Mouse (Mus musculus) kidney, embryonic 14.5 days (tissue): ENCODE data around the gene Lypd5. TPM values are rescaled to one million over a fixed set of nuclear protein-coding genes. Genes with fewer than 3 reads are reported as not detected.

Experiments
- ATAC-seq: fragments of 200-750 bp; cut with Nextera tagmentation; 2 replicates; pipeline ENCODE4 v1.8.0; 2017; ENCODE audit warnings: moderate number of reproducible peaks, mild to moderate bottlenecking, moderate TSS enrichment, moderate library complexity; ENCODE audit not compliant: low FRiP score, low TSS enrichment
- H3K27ac ChIP-seq: fragments of 300-500 bp; sonication (generic); 2 replicates; pipeline ENCODE4 v1.5.1; 2014; ENCODE audit warnings: low read depth, mild to moderate bottlenecking, low read length, moderate library complexity, mixed read lengths
- H3K27me3 ChIP-seq: fragments of 300-500 bp; sonication (generic); 2 replicates; pipeline ENCODE4 v1.6.1; 2014; ENCODE audit warnings: mild to moderate bottlenecking, low read length; ENCODE audit not compliant: control insufficient read depth, insufficient read depth
- H3K36me3 ChIP-seq: fragments of 300-500 bp; sonication (generic); 2 replicates; pipeline ENCODE4 v1.6.1; 2014; ENCODE audit warnings: low read length, mixed read lengths; ENCODE audit not compliant: control insufficient read depth, insufficient read depth
- H3K4me1 ChIP-seq: fragments of 300-500 bp; sonication (generic); 2 replicates; pipeline ENCODE4 v1.6.1; 2014; ENCODE audit warnings: low read length, mixed read lengths; ENCODE audit not compliant: control insufficient read depth, insufficient read depth
- H3K4me2 ChIP-seq: fragments of 300-500 bp; sonication (generic); replicated peaks from 2 replicates; pipeline ENCODE4 v1.6.1; 2014; ENCODE audit warnings: low read depth, mild to moderate bottlenecking, low read length
- H3K4me3 ChIP-seq: fragments of 300-500 bp; sonication (generic); 2 replicates; pipeline ENCODE4 v1.5.1; 2014; ENCODE audit warnings: mild to moderate bottlenecking, low read length
- H3K9ac ChIP-seq: fragments of 300-500 bp; sonication (generic); 2 replicates; pipeline ENCODE4 v1.6.1; 2014; ENCODE audit warnings: low read depth, mild to moderate bottlenecking, low read length, moderate library complexity
- H3K9me3 ChIP-seq: fragments of 300-500 bp; sonication (generic); 2 replicates; pipeline ENCODE4 v1.6.1; 2016; ENCODE audit warnings: low read length; ENCODE audit not compliant: control insufficient read depth
- WGBS: fragments of 180-500 bp; shearing (Covaris S2); extraction: QIAGEN DNeasy Blood & Tissue Kit; methylation state at CpG from one replicate; pipeline ENCODE4 v1.1.7; 2014; 5-methylcytosine and 5-hydroxymethylcytosine counted together
- polyA plus RNA-seq: library from polyadenylated mRNA; unstranded; fragments of >200 nt; fragmentation: Nextera tagmentation; extraction: Ambion mirVana; gene quantifications from 2 replicates; pipeline ENCODE4 v1.2.1, GENCODE M21; 2014

The Lypd5 gene
- polyA plus RNA-seq, 1 experiment from 2014 or later = not detected

DNA sequence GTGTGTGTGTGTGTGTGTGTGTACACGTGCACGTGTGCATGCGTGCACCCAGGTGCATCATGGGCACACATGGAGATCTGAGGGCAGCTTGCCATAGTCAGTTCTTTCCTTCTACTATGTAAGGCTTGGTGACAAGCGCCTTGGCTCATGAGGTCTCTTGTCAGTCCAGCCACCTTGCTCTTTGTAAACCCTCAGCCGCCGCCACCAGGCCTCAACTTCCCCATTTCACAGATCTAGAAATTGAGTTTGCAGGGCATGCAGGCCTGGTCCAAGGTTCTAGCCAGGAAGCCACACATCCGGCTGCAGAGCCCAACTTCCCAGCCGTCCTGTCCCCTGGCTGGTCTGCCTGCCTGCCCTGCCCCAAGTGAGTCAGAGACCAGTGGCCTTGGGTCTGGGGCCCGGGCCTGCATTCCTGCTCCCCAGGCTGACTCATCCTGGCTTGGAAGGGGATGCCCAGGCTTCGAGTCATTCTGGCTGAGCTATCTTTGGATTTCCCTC, 38.1 kb downstream of the Lypd5 start:
- Histone ChIP-seq H3K27ac (no peak overlapping the region), H3K9me3 (no peaks in the 10 kb centered on the region), H3K36me3 (no peaks in the 10 kb centered on the region), H3K4me3 (no peak overlapping the region), H3K4me2 (no peak overlapping the region), H3K27me3 (no peaks in the 10 kb centered on the region), H3K4me1 (peaks cover 16% of the 10 kb centered on the region), H3K9ac (no peak overlapping the region)
- no peak for ATAC-seq
- 85% methylated on average over 10 of the region's 10 CpGs for WGBS

DNA sequence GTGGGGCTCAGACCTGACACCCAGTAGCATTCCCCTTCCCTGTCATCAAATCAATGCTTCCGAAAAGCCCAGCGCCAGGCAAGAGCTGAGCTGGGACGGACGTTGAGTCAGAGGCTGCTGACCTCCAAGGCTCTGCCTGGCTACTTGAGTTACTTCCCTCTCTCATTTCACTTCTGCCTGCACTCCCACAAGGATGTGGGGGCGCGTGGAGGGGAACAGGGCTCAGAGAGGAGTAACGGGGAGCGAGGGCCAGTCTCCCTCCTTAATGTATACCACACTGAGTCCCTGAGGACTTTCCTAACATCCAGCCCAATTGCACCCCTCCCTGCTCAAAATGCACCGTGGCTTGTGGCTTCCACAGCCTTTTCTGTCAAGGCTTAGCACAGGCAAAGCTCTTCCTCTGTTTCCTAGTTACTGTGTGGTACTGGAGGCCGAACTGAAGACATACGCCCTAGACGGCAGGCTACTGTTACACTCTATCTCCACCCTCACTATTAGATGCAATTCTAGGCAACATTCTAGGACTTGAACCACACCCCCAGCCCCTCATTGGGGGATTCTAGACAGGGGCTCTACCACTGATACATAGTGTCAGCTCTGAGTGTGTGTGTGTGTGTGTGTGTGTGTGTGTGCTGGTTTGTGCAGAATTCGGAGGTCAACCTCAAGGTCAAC, 40.7 kb downstream of the Lypd5 start:
- no peaks in the 10 kb centered on the region for H3K9me3 ChIP-seq
- H3K4me1 ChIP-seq = peaks cover 21% of the 10 kb centered on the region
- peak; percentile 48 for ATAC-seq
- H3K9ac ChIP-seq = no peak overlapping the region
- H3K27me3 ChIP-seq = no peaks in the 10 kb centered on the region
- WGBS = 19% methylated on average over 13 of the region's 13 CpGs
- H3K4me2 ChIP-seq = 0 out of 2 replicates have a peak overlapping the region, but pooled peaks have one; percentile 2
- no peak overlapping the region for H3K4me3 ChIP-seq
- no peaks in the 10 kb centered on the region for H3K36me3 ChIP-seq
- H3K27ac ChIP-seq = peak overlapping the region; percentile 83; the same call in 1 of the 2 replicates

DNA sequence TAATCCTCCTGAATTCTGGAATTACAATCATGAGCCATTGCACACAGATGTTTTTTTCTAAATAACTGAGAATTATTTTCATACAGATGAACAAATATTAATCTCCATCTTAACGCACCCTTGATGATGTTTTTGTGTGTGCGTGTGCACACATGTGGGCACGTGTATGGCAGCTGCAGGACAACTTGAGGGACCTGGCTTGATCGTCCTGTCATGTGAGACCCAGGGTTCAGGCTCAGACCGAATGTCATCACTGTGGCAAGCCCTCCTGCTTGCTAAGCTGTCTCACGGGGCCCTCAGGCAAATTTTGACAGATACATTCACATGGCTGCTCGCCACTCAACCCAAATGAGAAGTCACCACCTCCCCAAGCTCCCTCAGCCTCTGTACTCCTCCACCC, 41.5 kb downstream of the Lypd5 start:
- peaks cover 25% of the 10 kb centered on the region for H3K4me1 ChIP-seq
- H3K9me3 ChIP-seq = no peaks in the 10 kb centered on the region
- no peak for ATAC-seq
- H3K27ac ChIP-seq = peak overlapping the region; percentile 83; the same call in 1 of the 2 replicates
- no peak overlapping the region for H3K4me3 ChIP-seq
- WGBS = 41% methylated on average over 7 of the region's 7 CpGs
- no peaks in the 10 kb centered on the region for H3K36me3 ChIP-seq
- H3K4me2 ChIP-seq = peak overlapping the region; percentile 37; the same call in 1 of the 2 replicates
- no peaks in the 10 kb centered on the region for H3K27me3 ChIP-seq
- no peak overlapping the region; the same call in 1 of the 2 replicates for H3K9ac ChIP-seq

DNA sequence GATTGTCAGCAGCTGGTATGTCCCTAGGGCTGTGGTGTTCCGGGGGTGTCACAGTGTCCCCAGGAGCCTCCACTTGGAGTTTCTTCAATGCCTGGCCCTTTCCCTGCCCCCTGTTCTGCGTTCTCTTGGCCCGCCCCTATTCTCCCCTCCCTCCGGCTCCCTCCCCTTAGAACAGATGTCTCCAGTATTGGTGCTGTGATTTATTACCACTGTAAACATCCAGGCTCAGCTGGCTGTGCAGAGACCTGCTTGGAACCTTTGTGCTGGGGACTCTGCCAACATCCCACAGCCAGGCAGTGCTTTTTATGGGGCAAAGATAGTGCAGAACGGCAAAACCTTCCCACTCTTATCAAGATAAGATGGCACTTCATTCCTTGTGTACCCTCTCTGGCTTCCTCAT, 42.1 kb downstream of the Lypd5 start:
- Histone ChIP-seq H3K4me3 (peak overlapping the region; percentile 12; the same call in 1 of the 2 replicates), H3K4me1 (peaks cover 25% of the 10 kb centered on the region), H3K9ac (no peak overlapping the region), H3K27ac (peak overlapping the region; percentile 83), H3K4me2 (peak overlapping the region; percentile 37), H3K36me3 (no peaks in the 10 kb centered on the region), H3K9me3 (no peaks in the 10 kb centered on the region), H3K27me3 (no peaks in the 10 kb centered on the region)
- 6% methylated on average over 5 of the region's 5 CpGs for WGBS
- ATAC-seq = peak; percentile 79

DNA sequence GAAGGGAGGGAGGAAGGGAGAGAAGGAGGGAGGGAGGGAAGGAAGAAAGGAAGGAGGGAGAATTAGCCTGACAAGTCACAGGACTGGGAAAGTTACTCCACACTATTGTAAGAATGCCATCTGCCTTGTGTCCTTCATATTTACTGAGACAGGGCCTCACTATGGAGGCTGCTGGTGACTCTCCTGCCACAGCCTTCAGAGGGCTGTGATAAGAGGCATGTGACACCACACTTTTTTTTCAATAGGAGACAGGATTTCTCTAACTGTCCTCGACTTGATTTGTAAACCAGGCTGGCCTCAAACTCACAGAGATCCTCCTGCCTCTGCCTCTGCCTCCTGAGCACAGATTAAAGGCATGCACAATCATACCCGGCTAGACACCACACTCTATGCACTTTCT, 42.7 kb downstream of the Lypd5 start:
- ATAC-seq = no peak
- Histone ChIP-seq H3K9me3 (no peaks in the 10 kb centered on the region), H3K36me3 (no peaks in the 10 kb centered on the region), H3K4me1 (peaks cover 25% of the 10 kb centered on the region), H3K4me3 (no peak overlapping the region; the same call in 1 of the 2 replicates), H3K9ac (no peak overlapping the region), H3K4me2 (no peak overlapping the region), H3K27me3 (no peaks in the 10 kb centered on the region), H3K27ac (peak overlapping the region; percentile 83)
- WGBS = 74% methylated on average over 2 of the region's 2 CpGs

DNA sequence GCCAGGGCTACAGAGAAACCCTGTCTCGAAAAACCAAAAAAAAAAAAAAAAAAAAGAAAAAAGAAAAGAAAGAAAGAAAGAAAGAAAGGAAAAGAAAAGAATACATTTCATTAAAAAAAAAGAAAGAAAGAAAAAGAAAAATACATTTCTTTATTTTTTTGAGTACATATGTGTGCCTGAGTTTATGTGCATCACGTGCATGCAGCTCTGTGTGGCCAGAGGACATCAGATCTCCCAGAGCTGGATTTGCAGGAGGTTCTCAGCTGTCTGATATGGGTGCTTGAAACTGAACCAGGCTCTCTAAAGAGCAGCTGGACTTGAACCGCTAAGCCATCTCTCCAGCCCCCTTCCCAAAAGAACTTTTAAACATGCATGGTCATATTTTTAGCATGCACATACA, 45.1 kb downstream of the Lypd5 start:
- H3K9me3 ChIP-seq = no peaks in the 10 kb centered on the region
- no peak overlapping the region for H3K9ac ChIP-seq
- peaks cover 21% of the 10 kb centered on the region for H3K4me1 ChIP-seq
- H3K36me3 ChIP-seq = no peaks in the 10 kb centered on the region
- no peak overlapping the region for H3K4me3 ChIP-seq
- peak overlapping the region; percentile 62; the same call in 1 of the 2 replicates for H3K27ac ChIP-seq
- ATAC-seq = no peak
- H3K4me2 ChIP-seq = no peak overlapping the region
- WGBS = 74% methylated on average over 2 of the region's 3 CpGs
- H3K27me3 ChIP-seq = no peaks in the 10 kb centered on the region

DNA sequence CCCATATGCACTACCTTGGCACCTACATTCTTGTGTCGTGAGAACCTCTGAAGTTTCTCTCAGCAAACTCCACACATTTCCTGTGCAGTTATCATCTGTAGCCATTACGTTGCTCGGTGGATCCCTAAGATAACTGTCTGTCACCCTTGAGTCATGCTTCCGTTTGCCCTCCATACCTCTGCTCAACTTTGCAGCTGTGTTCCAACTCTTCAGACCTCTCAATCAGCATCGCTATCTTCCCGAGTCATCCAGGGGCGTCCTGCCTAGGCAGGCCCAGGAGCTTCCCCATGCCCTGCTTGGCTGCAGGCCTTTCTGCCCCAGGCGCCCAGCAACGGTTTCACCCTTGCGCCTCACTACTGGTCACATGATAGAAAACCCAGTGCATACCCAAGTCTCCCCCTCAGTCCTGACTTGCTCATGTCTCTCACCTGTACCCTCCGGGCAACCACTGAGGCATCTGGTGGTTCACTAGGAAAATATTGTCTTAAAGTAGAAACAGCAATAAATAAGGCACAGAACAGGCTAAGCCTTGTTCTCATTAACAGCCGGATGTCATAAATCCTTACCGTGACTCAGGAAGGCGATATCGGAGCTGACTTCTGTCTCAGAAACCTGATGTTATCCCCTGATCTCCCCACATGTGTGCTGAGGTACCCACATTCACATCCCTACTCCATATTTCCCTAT, 45.6 kb downstream of the Lypd5 start:
- H3K27me3 ChIP-seq = no peaks in the 10 kb centered on the region
- H3K36me3 ChIP-seq = no peaks in the 10 kb centered on the region
- H3K9me3 ChIP-seq = no peaks in the 10 kb centered on the region
- no peak overlapping the region for H3K4me3 ChIP-seq
- 37% methylated on average over 15 of the region's 15 CpGs for WGBS
- 0 out of 2 replicates have a peak overlapping the region, but pooled peaks have one; percentile 12 for H3K9ac ChIP-seq
- H3K4me1 ChIP-seq = peaks cover 18% of the 10 kb centered on the region
- peak; percentile 3; the same call in 1 of the 2 replicates for ATAC-seq
- no peak overlapping the region for H3K4me2 ChIP-seq
- H3K27ac ChIP-seq = peak overlapping the region; percentile 62; the same call in 1 of the 2 replicates

DNA sequence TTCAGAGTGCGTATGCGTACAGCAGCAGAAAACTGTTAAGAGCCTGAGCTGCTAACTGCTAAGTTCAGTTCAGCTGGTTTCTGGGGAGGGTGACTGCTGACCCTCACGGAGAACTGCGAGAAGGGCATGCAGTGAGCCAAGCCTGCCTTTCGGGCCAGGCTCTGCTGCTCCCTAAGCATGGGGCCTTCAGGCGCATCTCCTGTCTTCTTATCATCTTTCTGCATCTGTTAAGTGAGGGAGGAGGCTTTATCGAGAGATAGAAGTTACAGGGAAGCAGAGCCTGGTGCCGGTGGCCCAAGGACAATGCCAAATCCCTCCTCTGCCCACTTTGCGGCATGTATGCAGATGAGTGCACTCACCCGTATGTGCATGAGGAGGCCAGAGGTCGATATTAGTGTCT, 47.8 kb downstream of the Lypd5 start:
- Histone ChIP-seq H3K27ac (no peak overlapping the region), H3K27me3 (no peaks in the 10 kb centered on the region), H3K4me3 (no peak overlapping the region), H3K9me3 (no peaks in the 10 kb centered on the region), H3K36me3 (no peaks in the 10 kb centered on the region), H3K9ac (no peak overlapping the region), H3K4me2 (no peak overlapping the region), H3K4me1 (0 out of 2 replicates have a peak, but pooled peaks cover 9% of the 10 kb centered on the region)
- ATAC-seq = no peak
- WGBS = 72% methylated on average over 11 of the region's 11 CpGs
